Mouse (Mus musculus) midbrain, embryonic 14.5 days (tissue): ENCODE results near the gene Pole4. TPM values are rescaled to one million over a fixed set of nuclear protein-coding genes. Genes with fewer than 3 reads are reported as not detected.
"Not testable (repeated sequence)": the region's sequence is repeated elsewhere in the genome, so short reads cannot be mapped to it uniquely, and the experiment has no call there.

Experiments used
- ATAC-seq: fragments of 200-750 bp; cut with Nextera tagmentation; 2 replicates; pipeline ENCODE4 v1.8.0; 2017; ENCODE audit warnings: moderate number of reproducible peaks, moderate library complexity; ENCODE audit not compliant: low FRiP score, low TSS enrichment
- DNase-seq: peaks from one replicate; pipeline ENCODE4 v3.0.0-alpha.2; 2015
- H3K27ac ChIP-seq: fragments of 300-500 bp; sonication (generic); replicated peaks from 2 replicates; pipeline ENCODE4 v1.5.1; 2014; ENCODE audit warnings: mild to moderate bottlenecking, low read depth, low read length, moderate library complexity
- H3K27me3 ChIP-seq: fragments of 300-500 bp; sonication (generic); 2 replicates; pipeline ENCODE4 v1.6.1; 2014; ENCODE audit warnings: low read length, control low read depth, mixed read lengths; ENCODE audit not compliant: control insufficient read depth, insufficient read depth
- H3K36me3 ChIP-seq: fragments of 300-500 bp; sonication (generic); 2 replicates; pipeline ENCODE4 v1.6.1; 2014; ENCODE audit warnings: low read length, control low read depth; ENCODE audit not compliant: control insufficient read depth, insufficient read depth
- H3K4me1 ChIP-seq: fragments of 300-500 bp; sonication (generic); 2 replicates; pipeline ENCODE4 v1.6.1; 2014; ENCODE audit warnings: mild to moderate bottlenecking, antibody characterized with exemption, low read length, control low read depth; ENCODE audit not compliant: control insufficient read depth, insufficient read depth
- H3K4me2 ChIP-seq: fragments of 300-500 bp; sonication (generic); 2 replicates; pipeline ENCODE4 v1.6.1; 2014; ENCODE audit warnings: mild to moderate bottlenecking, low read length, moderate library complexity
- H3K4me3 ChIP-seq: fragments of 300-500 bp; sonication (generic); replicated peaks from 2 replicates; pipeline ENCODE4 v1.5.1; 2014; ENCODE audit warnings: low read depth, low read length
- H3K9ac ChIP-seq: fragments of 300-500 bp; sonication (generic); replicated peaks from 2 replicates; pipeline ENCODE4 v1.6.1; 2014; ENCODE audit warnings: mild to moderate bottlenecking, low read length, moderate library complexity
- H3K9me3 ChIP-seq: fragments of 300-500 bp; sonication (generic); 2 replicates; pipeline ENCODE4 v1.6.1; 2016; ENCODE audit warnings: low read length, control low read depth, mixed read lengths; ENCODE audit not compliant: control insufficient read depth
- WGBS: fragments of 180-500 bp; shearing (Covaris S2); extraction: QIAGEN DNeasy Blood & Tissue Kit; methylation state at CpG from one replicate; pipeline ENCODE4 v1.1.7; 2014; 5-methylcytosine and 5-hydroxymethylcytosine counted together
- polyA plus RNA-seq: library from polyadenylated mRNA; unstranded; fragments of >200 nt; fragmentation: Nextera tagmentation; extraction: Ambion mirVana; gene quantifications from 2 replicates; pipeline ENCODE4 v1.2.1, GENCODE M21; 2014

Pole4 gene
- polyA plus RNA-seq, 1 experiment from 2014 or later = 119 TPM

GRCm38 (mm10) chr6:82703710-82704109, 1.5 kb downstream of the Pole4 start:
- Histone ChIP-seq H3K27ac (no peak overlapping the region), H3K4me3 (no peak overlapping the region), H3K9me3 (no peaks in the 10 kb centered on the region), H3K9ac (no peak overlapping the region), H3K4me1 (peaks cover 13% of the 10 kb centered on the region), H3K4me2 (no peak overlapping the region), H3K27me3 (no peaks in the 10 kb centered on the region), H3K36me3 (no peaks in the 10 kb centered on the region)
- 91% methylated on average over 3 of the region's 3 CpGs for WGBS
- ATAC-seq = no peak
- DNase-seq = no peak

- peak; percentile 69; the same call in 1 of the 2 replicates for ATAC-seq
- peak; percentile 93 for DNase-seq
- Histone ChIP-seq H3K9ac (no peak overlapping the region), H3K36me3 (no peaks in the 10 kb centered on the region), H3K4me2 (no peak overlapping the region), H3K9me3 (no peaks in the 10 kb centered on the region), H3K27ac (no peak overlapping the region), H3K27me3 (no peaks in the 10 kb centered on the region), H3K4me1 (peaks cover 13% of the 10 kb centered on the region), H3K4me3 (no peak overlapping the region)
- 33% methylated on average over 16 of the region's 16 CpGs for WGBS
Measured at GRCm38 (mm10) chr6:82702593-82703017, 2.6 kb downstream of the Pole4 start.

GRCm38 (mm10) chr6:82701296-82701695, 3.9 kb downstream of the Pole4 start:
- Histone ChIP-seq H3K4me3 (no peak overlapping the region), H3K27me3 (no peaks in the 10 kb centered on the region)
- ATAC-seq = no peak

GRCm38 (mm10) chr6:82699831-82700230, 5.3 kb downstream of the Pole4 start:
- WGBS = 3% methylated on average over 5 of the region's 5 CpGs
- Histone ChIP-seq H3K9me3 (no peaks in the 10 kb centered on the region), H3K9ac (no peak overlapping the region), H3K27ac (peak overlapping the region; percentile 61; the same call in 1 of the 2 replicates), H3K4me3 (no peak overlapping the region), H3K36me3 (no peaks in the 10 kb centered on the region), H3K27me3 (no peaks in the 10 kb centered on the region), H3K4me2 (no peak overlapping the region), H3K4me1 (peaks cover 13% of the 10 kb centered on the region)
- peak; percentile 59 for DNase-seq
- 0 out of 2 replicates have a peak, but pooled peaks have one; percentile 31 for ATAC-seq

More at GRCm38 (mm10) chr6:82701296-82701695, 3.9 kb downstream of the Pole4 start:
- H3K9me3 ChIP-seq = no peaks in the 10 kb centered on the region
- no peak for DNase-seq
- peaks cover 13% of the 10 kb centered on the region for H3K4me1 ChIP-seq
- WGBS = 71% methylated on average over 6 of the region's 6 CpGs
- H3K27ac ChIP-seq = no peak overlapping the region
- H3K4me2 ChIP-seq = no peak overlapping the region
- no peak overlapping the region for H3K9ac ChIP-seq
- no peaks in the 10 kb centered on the region for H3K36me3 ChIP-seq

GRCm38 (mm10) chr6:82696736-82697135, 8.4 kb downstream of the Pole4 start:
- DNase-seq = no peak
- WGBS = 95% methylated on average over 3 of the region's 3 CpGs
- H3K4me2 ChIP-seq = no peak overlapping the region
- H3K27me3 ChIP-seq = no peaks in the 10 kb centered on the region
- no peaks in the 10 kb centered on the region for H3K36me3 ChIP-seq
- no peak overlapping the region for H3K9ac ChIP-seq
- no peak overlapping the region for H3K27ac ChIP-seq
- H3K9me3 ChIP-seq = no peaks in the 10 kb centered on the region
- no peak for ATAC-seq
- peaks cover 13% of the 10 kb centered on the region for H3K4me1 ChIP-seq
- H3K4me3 ChIP-seq = no peak overlapping the region

GRCm38 (mm10) chr6:82694668-82695067, 10.5 kb downstream of the Pole4 start:
- peak overlapping the region; percentile 10; the same call in 1 of the 2 replicates for H3K4me2 ChIP-seq
- ATAC-seq = no peak

GRCm38 (mm10) chr6:82689474-82689873, 15.7 kb downstream of the Pole4 start:
- Histone ChIP-seq H3K9ac (no peak overlapping the region), H3K4me3 (no peak overlapping the region), H3K27me3 (no peaks in the 10 kb centered on the region), H3K27ac (no peak overlapping the region), H3K9me3 (no peaks in the 10 kb centered on the region), H3K4me1 (no peaks in the 10 kb centered on the region), H3K36me3 (no peaks in the 10 kb centered on the region), H3K4me2 (no peak overlapping the region)
- 94% methylated on average over 4 of the region's 4 CpGs for WGBS
- DNase-seq (no peak), ATAC-seq (no peak)

More at GRCm38 (mm10) chr6:82694668-82695067, 10.5 kb downstream of the Pole4 start:
- Histone ChIP-seq H3K4me1 (peaks cover 2% of the 10 kb centered on the region), H3K27me3 (no peaks in the 10 kb centered on the region), H3K9ac (no peak overlapping the region), H3K9me3 (no peaks in the 10 kb centered on the region), H3K36me3 (no peaks in the 10 kb centered on the region), H3K27ac (no peak overlapping the region), H3K4me3 (no peak overlapping the region)
- 49% methylated on average over 13 of the region's 13 CpGs for WGBS
- DNase-seq = peak; percentile 40

- not testable (repeated sequence) for H3K36me3 ChIP-seq, H3K9ac ChIP-seq, H3K27ac ChIP-seq, H3K4me1 ChIP-seq, H3K4me3 ChIP-seq, H3K4me2 ChIP-seq, H3K27me3 ChIP-seq, DNase-seq, H3K9me3 ChIP-seq
- WGBS = 40% methylated on average over 5 of the region's 5 CpGs
- ATAC-seq = 0 out of 2 replicates have a peak, but pooled peaks have one; percentile 14
Measured at GRCm38 (mm10) chr6:82688586-82688985, 16.6 kb downstream of the Pole4 start.

- Histone ChIP-seq H3K4me3 (no peak overlapping the region), H3K4me1 (no peaks in the 10 kb centered on the region), H3K36me3 (no peaks in the 10 kb centered on the region), H3K9ac (no peak overlapping the region), H3K27me3 (no peaks in the 10 kb centered on the region), H3K9me3 (no peaks in the 10 kb centered on the region), H3K4me2 (no peak overlapping the region), H3K27ac (no peak overlapping the region)
- no peak for DNase-seq
- ATAC-seq = no peak
Measured at GRCm38 (mm10) chr6:82684136-82684535, 21.0 kb downstream of the Pole4 start.
